Mouse (Mus musculus) limb, embryonic 11.5 days (tissue): Measurements from ENCODE around the gene Ube2d3. TPM values are rescaled to one million over a fixed set of nuclear protein-coding genes. Genes with fewer than 3 reads are reported as not detected.

Source experiments
- ATAC-seq: fragments of 200-750 bp; cut with Nextera tagmentation; 2 replicates; pipeline ENCODE4 v1.8.0; 2017; ENCODE audit warnings: low read depth; ENCODE audit not compliant: insufficient number of reproducible peaks, low FRiP score, low TSS enrichment
- DNase-seq: peaks from one replicate; pipeline ENCODE4 v3.0.0-alpha.2; 2015; ENCODE audit warnings: low spot score
- H3K27ac ChIP-seq: fragments of 300-500 bp; sonication (generic); replicated peaks from 2 replicates; pipeline ENCODE4 v1.5.1; 2014; ENCODE audit warnings: low read depth, mild to moderate bottlenecking, low read length
- H3K27me3 ChIP-seq: fragments of 300-500 bp; sonication (generic); 2 replicates; pipeline ENCODE4 v1.6.1; 2014; ENCODE audit warnings: mild to moderate bottlenecking, low read length, mixed read lengths; ENCODE audit not compliant: control insufficient read depth, insufficient read depth
- H3K36me3 ChIP-seq: fragments of 300-500 bp; sonication (generic); 2 replicates; pipeline ENCODE4 v1.6.1; 2014; ENCODE audit warnings: mild to moderate bottlenecking, low read length, moderate library complexity, mixed read lengths; ENCODE audit not compliant: control insufficient read depth, insufficient read depth
- H3K4me1 ChIP-seq: fragments of 300-500 bp; sonication (generic); 2 replicates; pipeline ENCODE4 v1.6.1; 2014; ENCODE audit warnings: low read length, mixed read lengths; ENCODE audit not compliant: control insufficient read depth, insufficient read depth
- H3K4me2 ChIP-seq: fragments of 300-500 bp; sonication (generic); 2 replicates; pipeline ENCODE4 v1.6.1; 2014; ENCODE audit warnings: low read depth, mild to moderate bottlenecking, moderate library complexity; ENCODE audit not compliant: severe bottlenecking
- H3K4me3 ChIP-seq: fragments of 300-500 bp; sonication (generic); 2 replicates; pipeline ENCODE4 v1.5.1; 2014; ENCODE audit warnings: low read depth, low read length
- H3K9ac ChIP-seq: fragments of 300-500 bp; sonication (generic); 2 replicates; pipeline ENCODE4 v1.6.1; 2014; ENCODE audit warnings: mild to moderate bottlenecking, low read length
- H3K9me3 ChIP-seq: fragments of 300-500 bp; sonication (generic); 2 replicates; pipeline ENCODE4 v1.6.1; 2016; ENCODE audit warnings: low read length; ENCODE audit not compliant: control insufficient read depth
- WGBS: fragments of 180-500 bp; shearing (Covaris S2); extraction: QIAGEN DNeasy Blood & Tissue Kit; methylation state at CpG from one replicate; pipeline ENCODE4 v1.1.7; 2014; 5-methylcytosine and 5-hydroxymethylcytosine counted together
- polyA plus RNA-seq: library from polyadenylated mRNA; unstranded; fragments of >200 nt; fragmentation: Nextera tagmentation; extraction: Ambion mirVana; gene quantifications from 2 replicates; pipeline ENCODE4 v1.2.1, GENCODE M21; 2014

Ube2d3 gene
- 616 and 639 TPM in 2 replicates for polyA plus RNA-seq

GRCm38 (mm10) chr3:135437758-135438495, at the start of gene Ube2d3:
Gene Ube2d3, plus strand, starts transcription at chr3:135438149.
- Histone ChIP-seq H3K36me3 (no peaks in the 10 kb centered on the region), H3K9ac (peak within 1 kb of the TSS; percentile 97), H3K4me2 (peak within 1 kb of the TSS; percentile 79), H3K27me3 (no peaks in the 10 kb centered on the region), H3K4me1 (peaks cover 10% of the 10 kb centered on the region; the same call in 1 of the 2 replicates), H3K4me3 (peak within 1 kb of the TSS; percentile 85), H3K9me3 (no peaks in the 10 kb centered on the region), H3K27ac (peak within 1 kb of the TSS; percentile 100)
- DNase-seq (peak; percentile 98), ATAC-seq (peak; percentile 96)
- WGBS: under 1% methylated on average over 48 of the region's 56 CpGs

- Histone ChIP-seq H3K27ac (no peak overlapping the region), H3K4me2 (no peak overlapping the region), H3K36me3 (no peaks in the 10 kb centered on the region), H3K4me3 (no peak overlapping the region), H3K9ac (no peak overlapping the region), H3K27me3 (no peaks in the 10 kb centered on the region), H3K9me3 (no peaks in the 10 kb centered on the region), H3K4me1 (no peaks in the 10 kb centered on the region)
- ATAC-seq (no peak), DNase-seq (no peak)
- WGBS: 82% methylated on average over 6 of the region's 6 CpGs
Measured at GRCm38 (mm10) chr3:135393186-135393585, 44.8 kb upstream of the Ube2d3 start.

- no peaks in the 10 kb centered on the region for H3K9me3 ChIP-seq
- WGBS: 79% methylated on average over 5 of the region's 5 CpGs
- no peak overlapping the region for H3K27ac ChIP-seq
- H3K27me3 ChIP-seq: no peaks in the 10 kb centered on the region
- DNase-seq (no peak), ATAC-seq (no peak)
- no peaks in the 10 kb centered on the region for H3K4me1 ChIP-seq
- H3K4me2 ChIP-seq: no peak overlapping the region
- no peak overlapping the region for H3K4me3 ChIP-seq
- H3K36me3 ChIP-seq: no peaks in the 10 kb centered on the region
- no peak overlapping the region for H3K9ac ChIP-seq
Measured at GRCm38 (mm10) chr3:135395085-135395484, 42.9 kb upstream of the Ube2d3 start.

- no peaks in the 10 kb centered on the region for H3K27me3 ChIP-seq
- H3K27ac ChIP-seq: no peak overlapping the region
- 65% methylated on average over 6 of the region's 6 CpGs for WGBS
- H3K36me3 ChIP-seq: no peaks in the 10 kb centered on the region
- no peak for DNase-seq
- no peak overlapping the region for H3K4me3 ChIP-seq
- H3K4me1 ChIP-seq: no peaks in the 10 kb centered on the region
- no peak overlapping the region for H3K9ac ChIP-seq
- no peak overlapping the region for H3K4me2 ChIP-seq
- no peaks in the 10 kb centered on the region for H3K9me3 ChIP-seq
- no peak for ATAC-seq
Measured at GRCm38 (mm10) chr3:135396081-135396480, 41.9 kb upstream of the Ube2d3 start.

GRCm38 (mm10) chr3:135397112-135397511, 40.8 kb upstream of the Ube2d3 start:
- ATAC-seq: no peak
- no peak overlapping the region for H3K4me3 ChIP-seq
- DNase-seq: no peak
- no peak overlapping the region for H3K4me2 ChIP-seq
- no peaks in the 10 kb centered on the region for H3K4me1 ChIP-seq
- H3K36me3 ChIP-seq: no peaks in the 10 kb centered on the region
- H3K27ac ChIP-seq: no peak overlapping the region
- no peaks in the 10 kb centered on the region for H3K9me3 ChIP-seq
- no peak overlapping the region for H3K9ac ChIP-seq
- no peaks in the 10 kb centered on the region for H3K27me3 ChIP-seq

- 12% methylated on average over 10 of the region's 10 CpGs for WGBS
- Histone ChIP-seq H3K4me2 (no peak overlapping the region), H3K27ac (no peak overlapping the region), H3K36me3 (no peaks in the 10 kb centered on the region), H3K9ac (no peak overlapping the region), H3K4me3 (no peak overlapping the region), H3K27me3 (no peaks in the 10 kb centered on the region), H3K9me3 (no peaks in the 10 kb centered on the region), H3K4me1 (no peaks in the 10 kb centered on the region)
- DNase-seq (peak; percentile 91), ATAC-seq (peak; percentile 59)
Measured at GRCm38 (mm10) chr3:135402201-135402658, 35.7 kb upstream of the Ube2d3 start.

GRCm38 (mm10) chr3:135403211-135403610, 34.7 kb upstream of the Ube2d3 start:
- no peaks in the 10 kb centered on the region for H3K4me1 ChIP-seq
- no peak overlapping the region for H3K4me3 ChIP-seq
- H3K9me3 ChIP-seq: no peaks in the 10 kb centered on the region
- H3K36me3 ChIP-seq: no peaks in the 10 kb centered on the region
- H3K4me2 ChIP-seq: no peak overlapping the region
- H3K27me3 ChIP-seq: no peaks in the 10 kb centered on the region
- WGBS: 91% methylated on average over 9 of the region's 9 CpGs
- H3K27ac ChIP-seq: no peak overlapping the region
- H3K9ac ChIP-seq: no peak overlapping the region
- no peak for DNase-seq
- no peak for ATAC-seq

GRCm38 (mm10) chr3:135403856-135404255, 34.1 kb upstream of the Ube2d3 start:
- ATAC-seq: no peak
- no peak overlapping the region for H3K4me3 ChIP-seq
- H3K27me3 ChIP-seq: no peaks in the 10 kb centered on the region
- H3K36me3 ChIP-seq: 0 out of 2 replicates have a peak, but pooled peaks cover 2% of the 10 kb centered on the region
- no peak overlapping the region for H3K9ac ChIP-seq
- H3K27ac ChIP-seq: no peak overlapping the region
- no peak for DNase-seq
- WGBS: 74% methylated on average over 5 of the region's 5 CpGs
- no peaks in the 10 kb centered on the region for H3K4me1 ChIP-seq
- H3K4me2 ChIP-seq: no peak overlapping the region
- no peaks in the 10 kb centered on the region for H3K9me3 ChIP-seq
